Mouse (Mus musculus): ENCODE results near the gene Atp6v1d.

The Atp6v1d gene

DNA sequence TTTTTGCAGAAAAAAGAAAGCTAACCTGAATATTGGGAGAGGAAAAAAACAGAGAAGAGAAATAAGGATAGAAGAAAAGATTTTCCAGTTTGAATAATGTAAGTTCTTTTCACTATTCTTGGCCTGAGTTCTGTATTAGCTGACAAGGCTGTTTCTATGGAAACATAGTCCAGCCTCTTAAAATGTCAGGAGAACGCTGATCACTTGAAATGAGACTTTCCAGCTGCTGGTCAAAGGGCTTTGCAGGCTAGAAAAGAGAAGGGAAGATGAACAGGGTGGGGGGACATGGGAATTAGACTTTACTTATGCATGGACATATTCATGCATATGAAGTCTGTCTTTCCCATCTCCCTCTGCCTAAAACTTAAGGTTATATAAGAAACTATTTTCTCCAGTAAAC is 67.2 kb downstream of the Atp6v1d start:
- peak; percentile 48 for DNase-seq (ENCODE audit: low spot score)

- no peak for DNase-seq (ENCODE audit: low spot score)
These were observed 70.6 kb downstream of the Atp6v1d start for GRCm38 (mm10) chr12:78790791-78791190.
